Mouse (Mus musculus) stomach, embryonic 16.5 days (tissue): ENCODE data around the gene Gm3604. TPM values are rescaled to one million over a fixed set of nuclear protein-coding genes. Genes with fewer than 3 reads are reported as not detected.
"Not testable (repeated sequence)": the region's sequence is repeated elsewhere in the genome, so short reads cannot be mapped to it uniquely, and the experiment has no call there.

Experiments used
- ATAC-seq: fragments of 200-750 bp; cut with Nextera tagmentation; 2 replicates; pipeline ENCODE4 v1.8.0; 2017; ENCODE audit warnings: moderate number of reproducible peaks, moderate TSS enrichment; ENCODE audit not compliant: insufficient read depth, low FRiP score
- H3K27ac ChIP-seq: fragments of 300-500 bp; sonication (generic); 2 replicates; pipeline ENCODE4 v1.5.1; 2014; ENCODE audit warnings: low read length
- H3K27me3 ChIP-seq: fragments of 300-500 bp; sonication (generic); 2 replicates; pipeline ENCODE4 v1.6.1; 2014; ENCODE audit warnings: low read length, control low read depth, mixed read lengths; ENCODE audit not compliant: control insufficient read depth, insufficient read depth
- H3K36me3 ChIP-seq: fragments of 300-500 bp; sonication (generic); 2 replicates; pipeline ENCODE4 v1.6.1; 2014; ENCODE audit warnings: low read length; ENCODE audit not compliant: control insufficient read depth, insufficient read depth
- H3K4me1 ChIP-seq: fragments of 300-500 bp; sonication (generic); 2 replicates; pipeline ENCODE4 v1.6.1; 2014; ENCODE audit warnings: low read length, control low read depth, mixed read lengths; ENCODE audit not compliant: control insufficient read depth, insufficient read depth
- H3K4me2 ChIP-seq: fragments of 300-500 bp; sonication (generic); 2 replicates; pipeline ENCODE4 v1.6.1; 2014; ENCODE audit warnings: low read depth, low read length, mixed read lengths
- H3K4me3 ChIP-seq: fragments of 300-500 bp; sonication (generic); replicated peaks from 2 replicates; pipeline ENCODE4 v1.5.1; 2014; ENCODE audit warnings: mild to moderate bottlenecking, low read length
- H3K9ac ChIP-seq: fragments of 300-500 bp; sonication (generic); 2 replicates; pipeline ENCODE4 v1.6.1; 2014; ENCODE audit warnings: low read length
- H3K9me3 ChIP-seq: fragments of 300-500 bp; sonication (generic); replicated peaks from 2 replicates; pipeline ENCODE4 v1.6.1; 2016; ENCODE audit warnings: low read length, control low read depth; ENCODE audit not compliant: control insufficient read depth
- WGBS: fragments of 180-500 bp; shearing (Covaris S2); extraction: QIAGEN DNeasy Blood & Tissue Kit; methylation state at CpG from one replicate; pipeline ENCODE4 v1.1.7; 2014; 5-methylcytosine and 5-hydroxymethylcytosine counted together
- microRNA-seq: library from miRNA; unstranded; fragments of <30 nt; microRNA quantifications from one replicate; pipeline ENCODE4, GENCODE M21; 2016
- polyA plus RNA-seq: library from polyadenylated mRNA; unstranded; fragments of >200 nt; fragmentation: Nextera tagmentation; extraction: Ambion mirVana; gene quantifications from 2 replicates; pipeline ENCODE4 v1.2.1, GENCODE M21; 2015

Gm3604 gene
- polyA plus RNA-seq, result 3.9 and 4.1 TPM in 2 replicates

- H3K36me3 ChIP-seq, H3K4me1 ChIP-seq, H3K27ac ChIP-seq, H3K9me3 ChIP-seq, H3K27me3 ChIP-seq, ATAC-seq: not testable (repeated sequence)
- Histone ChIP-seq H3K4me3 (peak within 1 kb of the TSS; percentile 51), H3K4me2 (peak within 1 kb of the TSS; percentile 42), H3K9ac (peak within 1 kb of the TSS; percentile 58; the same call in 1 of the 2 replicates)
- 8% methylated on average over 13 of the region's 13 CpGs for WGBS
Observed at GRCm38 (mm10) chr13:62382952-62383351, at the start of gene Gm3604. TSS of gene Gm3604 (minus strand) at chr13:62383177.

- WGBS, result 74% methylated on average over 3 of the region's 3 CpGs
- not testable (repeated sequence) for ATAC-seq, H3K36me3 ChIP-seq, H3K9ac ChIP-seq, H3K9me3 ChIP-seq, H3K4me3 ChIP-seq, H3K4me1 ChIP-seq, H3K27me3 ChIP-seq, H3K27ac ChIP-seq, H3K4me2 ChIP-seq
Observed at GRCm38 (mm10) chr13:62399206-62399605, 16.2 kb upstream of the Gm3604 start.

- not testable (repeated sequence) for H3K4me3 ChIP-seq, ATAC-seq, H3K4me1 ChIP-seq, H3K9me3 ChIP-seq, H3K4me2 ChIP-seq, H3K36me3 ChIP-seq, H3K27ac ChIP-seq, H3K9ac ChIP-seq, H3K27me3 ChIP-seq
- 87% methylated on average over 8 of the region's 8 CpGs for WGBS
Observed at GRCm38 (mm10) chr13:62390076-62390620, 7.2 kb upstream of the Gm3604 start.

GRCm38 (mm10) chr13:62331786-62332185 lies 51.2 kb downstream of the Gm3604 start:
- Histone ChIP-seq H3K36me3 (no peaks in the 10 kb centered on the region), H3K9me3 (no peaks in the 10 kb centered on the region), H3K4me2 (no peak overlapping the region), H3K27me3 (no peaks in the 10 kb centered on the region), H3K4me3 (no peak overlapping the region), H3K4me1 (no peaks in the 10 kb centered on the region), H3K9ac (no peak overlapping the region), H3K27ac (no peak overlapping the region)
- ATAC-seq, result no peak

- Histone ChIP-seq H3K27me3 (no peaks in the 10 kb centered on the region), H3K9me3 (no peaks in the 10 kb centered on the region), H3K36me3 (no peaks in the 10 kb centered on the region), H3K27ac (no peak overlapping the region), H3K4me3 (no peak overlapping the region), H3K9ac (no peak overlapping the region), H3K4me2 (no peak overlapping the region), H3K4me1 (no peaks in the 10 kb centered on the region)
- ATAC-seq, result no peak
- 74% methylated on average over 2 of the region's 2 CpGs for WGBS
Observed at GRCm38 (mm10) chr13:62331381-62331780, 51.6 kb downstream of the Gm3604 start.

Small RNA genes within 50 kb of the gene (microRNA-seq; reads per million reads assigned to microRNA genes)
- not detected for gene Gm25933

Other genes starting within 250 kb of the Gm3604 start
- gene Gm49359, start 83.7 kb upstream of the Gm3604 start, polyA plus RNA-seq, result 11.3 and 11.8 TPM in 2 replicates
- not detected in 2 replicates for gene Zfp935, start 175.3 kb upstream of the Gm3604 start, polyA plus RNA-seq
- gene Zfp934, start 188.0 kb upstream of the Gm3604 start, polyA plus RNA-seq, result 13.4 and 14.8 TPM in 2 replicates
- 10.1 and 10.3 TPM in 2 replicates for gene 6720489N17Rik, start 241.0 kb upstream of the Gm3604 start, polyA plus RNA-seq